Mouse (Mus musculus) small intestine, adult 2 months (tissue): ENCODE data around the gene Ctu2.

Source experiments
- CTCF ChIP-seq: fragments of 200-500 bp; IDR thresholded peaks from 2 replicates; pipeline ENCODE4 v1.5.1; 2012; ENCODE audit warnings: low read depth, mild to moderate bottlenecking, control low read depth, inconsistent platforms, low read length, moderate library complexity, mixed read lengths; ENCODE audit not compliant: insufficient replicate concordance, insufficient read length; ENCODE audit errors: extremely low read depth
- POLR2A ChIP-seq: fragments of 200-500 bp; IDR thresholded peaks from 2 replicates; pipeline ENCODE4 v1.6.1; 2012; ENCODE audit warnings: low read depth, mild to moderate bottlenecking, control low read depth, inconsistent platforms, low read length, moderate library complexity

DNA sequence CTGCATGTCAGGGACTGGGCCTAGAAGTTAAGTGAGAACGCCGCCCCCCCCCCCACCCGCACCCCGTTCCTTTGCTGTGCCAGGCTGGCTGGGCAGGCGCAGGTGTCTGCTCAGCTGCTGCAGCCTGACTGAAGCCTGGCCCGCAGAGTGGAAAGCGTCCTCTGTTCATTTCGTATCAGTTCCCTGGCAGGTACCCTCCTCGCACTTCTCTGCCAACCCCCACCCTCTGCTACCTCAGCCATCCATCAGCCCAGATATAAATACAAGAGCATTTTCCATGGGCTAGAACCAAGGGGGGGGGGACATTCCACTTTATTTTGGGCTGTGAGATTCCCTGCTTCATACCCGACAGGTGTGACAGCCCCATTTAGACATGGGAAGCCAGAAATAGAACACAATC lies 23.8 kb upstream of the Ctu2 start:
- no peak for TF ChIP-seq CTCF
- TF ChIP-seq POLR2A: no peak
